Mouse (Mus musculus) right cerebral cortex, adult 18-20 months (tissue): ENCODE measurements around the gene Gm10322.

Source experiments
- DNase-seq: peaks from one replicate; pipeline ENCODE4 v3.0.0; 2022; ENCODE audit warnings: mixed read lengths

Gm10322 gene

GRCm38 (mm10) chr10:59602891-59603290 lies 13.0 kb upstream of the Gm10322 start:
- DNase-seq, result peak; percentile 62

GRCm38 (mm10) chr10:59603843-59604242 lies 12.0 kb upstream of the Gm10322 start:
- DNase-seq, result no peak

DNA sequence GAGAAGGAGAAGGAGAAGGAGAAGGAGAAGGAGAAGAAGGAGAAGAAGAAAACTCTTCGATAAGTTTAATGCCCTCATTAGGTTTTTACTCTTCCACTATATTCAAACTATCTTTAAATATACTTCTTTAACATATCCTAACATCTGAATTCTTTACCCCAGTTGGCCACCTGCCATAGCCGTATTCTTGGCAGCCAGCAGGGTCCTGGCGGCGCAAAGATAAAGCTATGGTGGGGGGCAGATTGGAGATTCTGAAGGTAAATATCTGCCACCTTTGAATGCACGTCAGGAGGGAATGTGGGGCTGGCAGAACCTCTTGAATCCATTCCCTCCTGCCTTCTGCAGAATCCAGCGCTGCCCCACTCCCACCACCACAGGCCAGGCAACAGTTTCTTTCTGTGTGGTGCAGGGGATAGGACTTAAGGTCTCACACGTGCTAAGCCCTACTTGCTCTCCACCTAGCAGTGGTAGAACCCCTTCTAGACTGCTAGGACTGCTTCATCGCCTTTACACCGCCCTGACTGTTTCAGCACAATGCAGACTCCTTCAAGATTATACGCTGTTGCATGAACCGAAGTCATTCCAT lies 10.9 kb upstream of the Gm10322 start:
- DNase-seq, result no peak

- no peak for DNase-seq
These were observed 2.6 kb upstream of the Gm10322 start for GRCm38 (mm10) chr10:59613276-59613675.

DNA sequence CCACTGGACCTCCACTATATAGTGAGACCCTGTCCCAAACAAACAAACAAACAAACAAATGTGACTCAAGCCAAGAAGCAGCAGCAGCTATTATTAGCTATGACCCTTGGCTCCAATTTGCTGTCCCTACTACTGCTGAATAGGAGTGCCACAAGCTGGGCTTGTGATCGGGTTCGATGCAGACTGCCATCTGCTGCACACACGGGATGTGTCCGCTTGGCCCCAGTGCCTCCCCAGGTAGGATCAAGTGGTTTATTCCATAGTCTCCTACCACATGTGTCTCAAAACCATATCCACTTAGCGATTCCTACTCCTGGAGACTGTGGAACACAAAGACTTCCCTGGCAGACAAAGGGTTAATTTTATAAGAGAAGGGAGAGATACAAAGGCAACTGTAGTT lies 1.7 kb upstream of the Gm10322 start:
- DNase-seq, result no peak

- DNase-seq, result no peak
These were observed 452 bp upstream of the Gm10322 start for GRCm38 (mm10) chr10:59615411-59615810.

DNA sequence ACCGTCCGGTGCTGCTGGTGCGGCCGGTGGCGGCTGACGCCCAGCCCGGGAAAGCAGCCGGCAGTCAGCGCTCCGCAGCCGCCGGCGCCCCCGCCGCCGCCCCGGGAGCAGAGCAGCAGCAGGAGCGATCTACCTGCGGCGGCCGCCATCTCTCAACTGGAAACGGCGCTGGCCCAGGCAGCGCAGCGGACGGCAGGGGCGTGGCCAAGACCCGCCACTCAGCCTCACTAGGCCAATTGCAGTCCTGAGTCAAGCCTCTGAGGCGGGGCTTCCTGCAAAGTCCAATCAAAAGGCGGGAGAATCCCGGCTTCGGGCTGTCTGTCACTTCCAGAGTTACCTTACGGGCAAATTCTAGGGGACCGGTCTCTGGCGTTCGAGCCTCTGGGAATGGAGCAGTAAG lies 659 bp downstream of the Gm10322 start, which contains the start of gene Mcu:
TSS of gene Mcu (minus strand) at position 171 of the 400 bp plus-strand sequence.
- DNase-seq, result peak; percentile 96

DNA sequence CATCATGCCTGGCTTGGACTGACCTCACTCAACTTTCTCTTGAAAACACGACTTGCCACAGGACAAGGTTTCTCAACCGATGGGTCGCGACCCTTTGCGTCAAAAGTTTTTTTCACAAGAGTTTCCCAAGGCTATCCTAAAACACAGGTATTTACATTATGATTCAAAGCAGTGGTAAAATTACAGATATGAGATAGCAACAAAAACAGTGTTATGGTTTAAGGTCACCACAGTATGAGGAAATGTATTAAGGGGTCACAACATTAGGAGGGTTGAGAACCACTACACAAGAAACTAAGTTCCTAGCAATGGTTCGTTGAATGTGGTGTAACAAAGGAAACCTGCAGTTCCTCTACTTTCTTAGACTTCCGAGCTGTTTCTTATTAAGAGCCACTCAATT lies 1.9 kb downstream of the Gm10322 start:
- no peak for DNase-seq

DNA sequence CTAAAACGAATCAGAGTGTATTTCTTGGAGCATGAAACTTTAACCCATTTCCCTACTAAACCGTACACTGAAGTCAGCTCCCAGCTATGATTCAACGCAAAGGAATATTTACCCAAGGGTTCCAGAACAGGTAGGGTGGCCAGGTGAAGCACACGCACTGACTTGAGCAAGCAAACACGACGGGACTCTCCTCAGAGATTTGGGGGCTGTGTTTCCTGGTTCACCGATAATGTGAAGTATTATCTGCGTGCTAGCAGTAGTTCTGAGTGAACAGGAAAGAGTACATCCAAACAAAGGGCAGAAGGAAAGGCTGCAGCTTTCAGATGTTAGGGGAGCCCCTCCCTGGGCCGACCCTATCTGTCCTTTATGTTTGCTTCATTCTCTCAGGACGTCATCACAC lies 5.5 kb downstream of the Gm10322 start:
- no peak for DNase-seq

GRCm38 (mm10) chr10:59623496-59623895 lies 7.6 kb downstream of the Gm10322 start:
- DNase-seq, result no peak

GRCm38 (mm10) chr10:59628641-59629505 lies 13.0 kb downstream of the Gm10322 start:
- DNase-seq, result no peak

DNA sequence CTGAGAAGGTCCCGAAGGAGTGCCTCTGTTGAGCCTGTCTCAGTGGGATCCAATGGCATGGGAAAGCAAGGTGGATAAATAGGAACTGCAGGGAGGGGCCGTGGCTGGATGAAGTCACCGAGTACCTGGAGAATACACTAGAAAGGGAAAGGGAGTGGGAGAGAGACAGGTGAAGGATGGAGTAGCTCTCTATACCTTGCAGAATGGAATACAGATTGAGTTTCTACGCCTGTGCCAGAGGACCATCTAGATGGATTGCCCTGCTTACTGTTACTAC lies 13.6 kb downstream of the Gm10322 start:
- no peak for DNase-seq

DNA sequence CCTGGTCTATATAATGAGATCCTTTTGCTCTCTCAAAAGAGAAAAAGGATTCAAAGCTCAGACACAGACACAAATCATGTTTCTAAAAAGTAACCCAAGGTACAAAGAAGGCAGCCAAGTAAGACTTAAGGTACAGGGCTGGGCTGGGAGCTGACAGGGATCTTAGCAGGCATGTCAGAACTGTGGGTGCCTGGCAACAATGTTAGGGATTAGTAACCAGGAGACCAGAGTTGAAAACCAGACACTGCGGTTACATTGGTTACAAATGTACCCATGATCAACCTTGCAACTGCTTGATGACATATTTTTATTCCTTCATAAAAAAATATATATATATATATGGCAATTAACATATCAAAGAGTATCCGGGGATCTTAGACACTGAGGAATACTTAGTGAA lies 20.2 kb downstream of the Gm10322 start:
- no peak for DNase-seq

DNA sequence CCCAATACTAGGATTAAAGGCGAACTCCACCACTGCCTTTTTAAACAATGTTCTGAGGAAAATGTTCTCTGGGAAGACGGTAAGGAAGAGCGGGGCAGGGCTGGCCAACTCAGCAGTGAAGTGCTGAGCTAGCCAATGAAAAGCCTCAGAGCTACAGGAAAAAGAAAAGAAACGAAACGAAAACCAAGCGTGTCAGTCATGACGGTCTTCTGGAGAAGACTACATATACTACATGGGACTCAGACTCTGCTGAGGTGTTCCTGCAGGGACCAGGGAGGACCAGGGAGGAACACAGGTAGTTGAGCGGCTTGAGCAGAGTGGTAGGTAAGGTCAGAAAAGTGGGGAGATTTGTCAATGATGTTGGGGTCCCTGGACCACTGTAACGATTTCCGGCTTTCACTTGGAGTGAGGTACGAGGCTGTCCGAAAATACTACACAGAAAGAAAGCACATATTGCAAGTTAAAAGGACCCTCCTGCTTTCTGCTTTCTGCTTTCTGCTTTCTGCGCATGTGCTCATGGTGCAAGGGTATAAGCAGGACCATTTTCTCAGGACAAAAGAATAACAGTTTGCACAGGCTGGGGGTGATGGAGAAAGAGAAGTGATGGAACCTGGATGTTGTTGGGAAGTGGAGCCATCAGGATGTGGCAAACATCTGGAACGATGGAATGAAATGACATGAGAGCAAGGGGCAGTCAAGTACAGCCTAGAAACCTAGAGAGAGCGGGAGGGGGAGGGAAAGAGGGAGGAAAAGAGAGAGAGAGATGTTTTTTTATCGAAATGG lies 21.1 kb downstream of the Gm10322 start:
- DNase-seq, result no peak

DNA sequence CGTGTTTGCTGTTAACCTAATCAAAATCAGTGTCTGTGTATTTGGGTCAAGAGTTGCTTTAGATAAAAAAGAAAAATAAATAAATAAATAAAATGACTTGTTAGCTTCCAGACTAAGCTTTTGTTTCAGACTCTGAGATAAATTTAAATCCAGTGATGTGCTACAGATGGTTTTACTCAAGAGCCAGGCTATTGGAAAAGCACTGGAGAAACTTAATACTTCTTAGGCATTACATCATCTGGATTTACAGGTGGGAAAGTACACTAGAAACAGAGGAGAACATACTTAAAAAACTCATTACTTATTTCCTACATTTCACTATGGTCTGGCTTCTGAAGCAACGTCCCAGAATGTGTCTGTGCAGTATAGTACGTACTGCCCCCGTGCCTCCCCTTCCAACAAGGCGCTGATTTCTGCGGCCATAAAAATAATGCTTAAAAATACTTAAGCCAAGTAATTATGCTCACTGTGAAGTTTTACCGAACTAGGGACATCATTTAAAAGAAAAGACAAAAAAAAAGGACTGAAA lies 21.8 kb downstream of the Gm10322 start:
- no peak for DNase-seq

GRCm38 (mm10) chr10:59638576-59638975 lies 22.7 kb downstream of the Gm10322 start:
- DNase-seq, result no peak

- DNase-seq, result no peak
These were observed 27.0 kb downstream of the Gm10322 start for GRCm38 (mm10) chr10:59642659-59643377.

DNA sequence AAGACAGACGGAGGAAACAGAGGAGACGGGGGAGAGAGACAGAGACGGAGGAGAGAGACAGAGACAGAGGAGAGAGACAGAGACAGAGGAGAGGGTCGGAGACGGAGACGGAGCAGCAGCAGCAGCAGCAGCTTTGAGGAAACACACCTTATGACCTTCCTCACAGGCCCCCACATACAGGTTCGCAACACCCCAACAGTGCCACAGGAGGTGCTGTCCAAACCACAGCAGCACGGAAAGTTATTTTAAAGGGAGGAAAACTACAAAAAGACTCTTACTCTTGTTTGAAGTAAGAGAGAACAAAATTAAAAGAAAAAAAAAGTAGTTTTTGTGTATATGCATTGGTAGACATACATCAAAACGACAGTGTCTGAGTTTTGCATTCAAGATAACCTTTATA lies 27.8 kb downstream of the Gm10322 start:
- no peak for DNase-seq

DNA sequence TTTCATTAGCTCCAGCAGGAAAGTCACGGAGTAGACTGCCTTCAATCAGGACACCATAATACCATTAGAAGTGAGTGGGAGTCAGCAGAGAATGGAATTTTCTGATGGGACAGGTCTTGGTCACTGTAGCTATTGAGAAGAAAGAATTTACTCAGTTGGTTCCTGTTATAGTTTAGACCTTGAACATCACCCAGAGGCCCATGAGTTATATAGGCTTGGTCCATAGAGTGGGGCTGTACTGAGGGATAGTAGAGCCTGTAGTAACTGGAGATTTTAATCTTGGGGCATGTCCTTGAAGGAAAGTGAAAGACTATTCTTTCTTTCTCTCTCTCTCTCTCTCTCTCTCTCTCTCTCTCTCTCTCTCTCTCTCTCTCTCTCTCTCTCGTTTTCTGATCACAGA lies 28.8 kb downstream of the Gm10322 start:
- no peak for DNase-seq

DNA sequence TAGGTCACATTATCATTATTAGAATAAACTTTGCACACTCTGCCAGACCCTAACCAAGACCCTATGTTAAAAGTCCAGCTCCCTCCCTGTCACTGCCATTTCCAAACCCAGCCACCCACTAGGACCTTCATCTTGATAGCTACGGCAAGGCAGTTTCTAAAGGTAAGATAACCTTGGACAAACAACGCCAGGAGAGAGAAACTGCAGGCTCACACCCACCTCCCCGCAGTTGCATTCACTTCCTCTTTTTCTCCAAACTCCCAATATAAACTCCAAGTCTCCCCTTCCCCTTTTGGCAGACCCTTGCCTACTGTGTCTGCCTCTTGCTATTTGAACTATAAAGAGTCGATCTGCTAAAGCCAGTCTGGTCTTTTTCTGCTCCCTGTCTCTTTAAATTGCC lies 29.3 kb downstream of the Gm10322 start:
- no peak for DNase-seq

DNA sequence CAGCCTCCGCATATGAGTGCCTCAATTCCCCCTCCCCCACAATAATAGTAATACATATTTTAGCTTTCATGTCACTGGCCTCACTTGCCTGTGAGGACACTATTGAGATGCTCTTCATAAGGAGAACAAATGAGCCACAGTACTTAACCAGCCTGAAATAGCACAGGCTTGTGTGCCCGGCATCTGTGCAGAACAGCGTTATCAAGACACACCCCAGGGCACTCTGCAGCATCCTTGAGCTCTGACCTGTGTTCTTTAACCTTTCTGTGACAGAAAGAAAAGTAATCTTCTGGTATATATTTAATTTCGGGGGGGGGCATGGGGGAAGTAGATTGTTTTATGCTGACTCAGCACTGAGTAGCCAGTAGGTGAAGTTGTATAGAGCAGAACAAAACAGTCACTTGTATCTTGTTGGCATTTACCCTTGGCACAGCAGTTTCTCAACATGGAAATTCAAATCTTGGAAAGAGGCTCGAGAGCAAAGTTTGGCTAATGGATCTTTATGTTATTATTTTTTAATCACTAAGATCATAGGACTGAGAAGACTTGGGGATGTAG lies 31.0 kb downstream of the Gm10322 start:
- no peak for DNase-seq

DNA sequence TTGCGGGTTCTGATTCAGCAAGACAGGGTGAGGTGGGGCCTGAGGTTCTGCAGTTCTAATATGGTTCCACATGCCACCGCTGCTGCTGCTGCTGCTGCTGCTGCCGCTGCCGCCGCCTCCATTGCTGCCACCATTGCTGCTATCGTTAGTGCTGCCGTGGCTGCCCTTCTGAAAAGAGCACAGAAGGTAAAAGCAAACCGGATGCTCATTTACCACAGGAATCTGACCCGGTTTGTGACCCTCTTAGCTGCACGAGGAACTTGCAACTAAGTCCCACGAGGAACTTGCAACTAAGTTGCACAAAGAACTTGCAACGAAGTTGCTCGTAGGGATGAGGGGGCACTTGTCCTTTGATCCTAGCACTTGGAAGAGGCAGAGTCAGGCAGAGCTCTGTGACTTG lies 40.9 kb downstream of the Gm10322 start:
- DNase-seq, result no peak

DNA sequence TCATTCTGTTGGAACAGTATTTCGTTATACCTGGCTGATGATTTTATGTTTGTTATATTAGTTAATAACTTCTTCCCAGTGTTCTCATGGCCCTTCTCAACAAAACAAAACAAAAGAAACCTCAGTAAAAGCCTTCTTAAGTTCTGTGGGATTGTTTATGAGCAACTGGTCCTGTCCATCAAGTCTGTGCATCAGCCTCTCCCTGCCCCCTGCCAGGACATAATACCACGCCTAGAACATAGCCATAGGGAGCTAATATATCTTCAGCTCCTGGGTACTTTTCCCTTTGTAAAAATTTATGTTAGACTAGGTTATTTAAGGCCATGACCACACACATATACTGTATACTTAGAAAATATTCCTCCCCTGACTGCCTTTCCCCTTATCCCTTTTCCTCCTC lies 48.9 kb downstream of the Gm10322 start:
- DNase-seq, result no peak
